Mouse (Mus musculus) olfactory bulb, adult 2 months (tissue): ENCODE results near the gene Upp2. TPM values are rescaled to one million over a fixed set of nuclear protein-coding genes. Genes with fewer than 3 reads are reported as not detected.

Experiments used
- H3K27ac ChIP-seq: fragments of 200-500 bp; 2 replicates; pipeline ENCODE4 v1.5.1; 2012; ENCODE audit warnings: low read depth, low read length; ENCODE audit not compliant: insufficient read depth
- H3K4me1 ChIP-seq: fragments of 200-500 bp; 2 replicates; pipeline ENCODE4 v1.6.1; 2012; ENCODE audit warnings: low read length; ENCODE audit not compliant: control insufficient read depth, insufficient read depth
- H3K4me3 ChIP-seq: fragments of 200-500 bp; 2 replicates; pipeline ENCODE4 v1.5.1; 2012; ENCODE audit warnings: mild to moderate bottlenecking, low read depth, low read length, moderate library complexity; ENCODE audit not compliant: insufficient read depth
- CTCF ChIP-seq: fragments of 200-500 bp; IDR thresholded peaks from 2 replicates; pipeline ENCODE4 v1.5.1; 2012; ENCODE audit warnings: low read depth, mild to moderate bottlenecking, low read length, moderate library complexity; ENCODE audit not compliant: insufficient read depth
- POLR2A ChIP-seq: fragments of 200-500 bp; IDR thresholded peaks from 2 replicates; pipeline ENCODE4 v1.6.1; 2012; ENCODE audit warnings: mild to moderate bottlenecking, low read depth, low read length, moderate library complexity; ENCODE audit not compliant: insufficient read depth
- WGBS: fragments of 180-500 bp; shearing (Covaris S2); methylation state at CpG from one replicate; pipeline ENCODE4 v1.1.7; 2018; 5-methylcytosine and 5-hydroxymethylcytosine counted together
- polyA plus RNA-seq: library from polyadenylated mRNA; stranded (reverse); fragments of >200 nt; gene quantifications from 2 replicates; pipeline ENCODE4 v1.2.4, GENCODE M21; 2012; ENCODE audit warnings: low replicate concordance; ENCODE audit not compliant: missing spikeins, insufficient read depth, insufficient read length

Upp2 gene
- polyA plus RNA-seq, 1 experiment = not detected

GRCm38 (mm10) chr2:58529860-58530440 lies 37.1 kb upstream of the Upp2 start:
- 35% methylated on average over 7 of the region's 7 CpGs for WGBS
- H3K27ac ChIP-seq = 0 out of 2 replicates have a peak overlapping the region, but pooled peaks have one; percentile 17
- peaks cover 38% of the 10 kb centered on the region for H3K4me1 ChIP-seq
- no peak overlapping the region for H3K4me3 ChIP-seq
- TF ChIP-seq CTCF (no peak), POLR2A (no peak)

GRCm38 (mm10) chr2:58530521-58530920 lies 36.6 kb upstream of the Upp2 start:
- Histone ChIP-seq H3K27ac (no peak overlapping the region), H3K4me1 (peaks cover 39% of the 10 kb centered on the region), H3K4me3 (no peak overlapping the region)
- WGBS = 59% methylated on average over 4 of the region's 4 CpGs
- TF ChIP-seq POLR2A (no peak), CTCF (no peak)

- Histone ChIP-seq H3K4me1 (peaks cover 39% of the 10 kb centered on the region), H3K4me3 (no peak overlapping the region), H3K27ac (peak overlapping the region; percentile 33; the same call in 1 of the 2 replicates)
- 6% methylated on average over 10 of the region's 10 CpGs for WGBS
- no peak for TF ChIP-seq POLR2A
- no peak for TF ChIP-seq CTCF
Observed at GRCm38 (mm10) chr2:58532260-58532850, 34.7 kb upstream of the Upp2 start.

- no peak overlapping the region for H3K4me3 ChIP-seq
- TF ChIP-seq POLR2A (no peak), CTCF (no peak)
- H3K4me1 ChIP-seq = peaks cover 39% of the 10 kb centered on the region
- H3K27ac ChIP-seq = peak overlapping the region; percentile 58
- WGBS = 19% methylated on average over 7 of the region's 7 CpGs
Observed at GRCm38 (mm10) chr2:58533521-58534001, 33.5 kb upstream of the Upp2 start.

- Histone ChIP-seq H3K27ac (peak overlapping the region; percentile 58), H3K4me1 (peaks cover 39% of the 10 kb centered on the region), H3K4me3 (no peak overlapping the region)
- 64% methylated on average over 4 of the region's 4 CpGs for WGBS
- no peak for TF ChIP-seq POLR2A
- no peak for TF ChIP-seq CTCF
Observed at GRCm38 (mm10) chr2:58534379-58534778, 32.7 kb upstream of the Upp2 start.

GRCm38 (mm10) chr2:58535233-58535632 lies 31.9 kb upstream of the Upp2 start:
- TF ChIP-seq CTCF = no peak
- no peak for TF ChIP-seq POLR2A
- WGBS = 62% methylated on average over 8 of the region's 8 CpGs
- Histone ChIP-seq H3K27ac (no peak overlapping the region), H3K4me1 (peaks cover 34% of the 10 kb centered on the region), H3K4me3 (no peak overlapping the region)

- TF ChIP-seq POLR2A (no peak), CTCF (no peak)
- H3K4me1 ChIP-seq = peaks cover 31% of the 10 kb centered on the region
- 90% methylated on average over 3 of the region's 3 CpGs for WGBS
Observed at GRCm38 (mm10) chr2:58536796-58537195, 30.3 kb upstream of the Upp2 start.

GRCm38 (mm10) chr2:58538196-58538595 lies 28.9 kb upstream of the Upp2 start:
- TF ChIP-seq POLR2A = no peak
- TF ChIP-seq CTCF = no peak
- Histone ChIP-seq H3K4me3 (no peak overlapping the region), H3K4me1 (peaks cover 22% of the 10 kb centered on the region), H3K27ac (no peak overlapping the region)
- 73% methylated on average over 6 of the region's 6 CpGs for WGBS

More at GRCm38 (mm10) chr2:58536796-58537195, 30.3 kb upstream of the Upp2 start:
- Histone ChIP-seq H3K4me3 (no peak overlapping the region), H3K27ac (no peak overlapping the region)

GRCm38 (mm10) chr2:58543252-58543651 lies 23.8 kb upstream of the Upp2 start:
- no peak for TF ChIP-seq POLR2A
- TF ChIP-seq CTCF = no peak
- Histone ChIP-seq H3K4me3 (no peak overlapping the region), H3K4me1 (peaks cover 11% of the 10 kb centered on the region), H3K27ac (no peak overlapping the region)
- WGBS = 68% methylated on average over 5 of the region's 5 CpGs

- H3K4me1 ChIP-seq = peaks cover 10% of the 10 kb centered on the region
- TF ChIP-seq CTCF (no peak), POLR2A (no peak)
- 88% methylated on average over 6 of the region's 6 CpGs for WGBS
- H3K27ac ChIP-seq = no peak overlapping the region
- no peak overlapping the region for H3K4me3 ChIP-seq
Observed at GRCm38 (mm10) chr2:58544368-58544767, 22.7 kb upstream of the Upp2 start.
